In the genomic region with DNA sequence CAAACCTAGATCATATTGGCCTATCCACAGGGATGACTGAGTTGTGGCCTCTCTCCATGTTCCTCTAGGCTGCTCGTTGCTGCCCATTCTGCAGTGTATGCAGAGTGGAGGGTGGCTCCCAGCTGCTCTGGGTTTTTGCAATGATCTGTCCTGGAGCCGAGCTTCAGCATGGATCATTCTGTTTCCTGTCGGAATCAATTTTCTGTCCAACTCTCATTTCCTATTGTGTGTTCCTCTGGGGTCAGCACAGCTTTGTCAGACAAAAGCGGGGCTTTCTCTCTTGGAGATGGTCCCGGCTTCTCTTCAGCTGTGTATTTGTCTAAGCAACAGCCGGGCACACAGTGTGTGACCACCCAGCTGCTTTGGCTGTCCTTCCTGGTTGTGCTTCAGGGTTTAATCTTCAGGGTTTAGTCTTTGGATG, we compare ENCODE assay signal across 12 mouse cellular contexts.
DNase-seq lines count a peak whose midpoint lies in the region; ATAC-seq lines count a peak whose summit lies in the region.
"Had no signal": no experiment of that assay in that cellular context is flagged by ENCODE, and none has a peak within 500 bp of the region (broad histone marks: within the 10 kb centered on the region; RNA-seq: fewer than 3 reads in every experiment).

No protein-coding gene starts in this region.

- no peaks in the 10 kb centered on the region for H3K27me3 ChIP-seq in kidney, embryonic 14.5 days (ENCODE audit: control insufficient read depth, insufficient read depth, low read length)
- H3K27me3 ChIP-seq in midbrain, embryonic 10.5 days (ENCODE audit: low read depth, poor library complexity, severe bottlenecking), result 0 out of 2 replicates have a peak, but pooled peaks cover 4% of the 10 kb centered on the region

- H3K9me3 ChIP-seq in kidney, embryonic 14.5 days (ENCODE audit: control insufficient read depth, low read length), result no peaks in the 10 kb centered on the region
- no peaks in the 10 kb centered on the region for H3K9me3 ChIP-seq in midbrain, embryonic 10.5 days (replicated peaks)
- H3K9me3 ChIP-seq: limb, embryonic 10.5 days had no signal

- H3K9ac ChIP-seq in kidney, embryonic 14.5 days (ENCODE audit: low read depth, low read length), result no peak overlapping the region

- H3K4me2 ChIP-seq in kidney, embryonic 14.5 days (replicated peaks; ENCODE audit: low read depth, low read length), result no peak overlapping the region

- H3K36me3 ChIP-seq in kidney, embryonic 14.5 days (ENCODE audit: control insufficient read depth, insufficient read depth, low read length), result no peaks in the 10 kb centered on the region
- H3K36me3 ChIP-seq in midbrain, embryonic 10.5 days, result no peaks in the 10 kb centered on the region

- H3K4me3 ChIP-seq in kidney, embryonic 14.5 days (ENCODE audit: low read length), result no peak overlapping the region
- H3K4me3 ChIP-seq in midbrain, embryonic 10.5 days, result no peak overlapping the region
- H3K4me3 ChIP-seq: limb, embryonic 10.5 days had no signal

- peak; percentile 61 to 64 for DNase-seq in cerebellum, postnatal 10 days
- DNase-seq in cerebellum, adult 8-10 months, result no peak
- DNase-seq in kidney, postnatal 10 days, result peak; percentile 26
- peak; percentile 46 for DNase-seq in Muller cell, postnatal 12 days (ENCODE audit: inconsistent ontology term)
- no peak for DNase-seq in midbrain, embryonic 10.5 days (ENCODE audit: low spot score)
- DNase-seq in spleen, postnatal 36 days (ENCODE audit: low spot score in 2 of 2), result no peak
- no peak for DNase-seq in spleen, adult 12 weeks (ENCODE audit: low spot score)
- DNase-seq: heart, postnatal 14 days; kidney, postnatal 25 days; right cerebral cortex, postnatal 14 days had no signal

- no peak overlapping the region for H3K27ac ChIP-seq in kidney, embryonic 14.5 days (ENCODE audit: low read depth, low read length)
- H3K27ac ChIP-seq in midbrain, embryonic 10.5 days (replicated peaks), result peak overlapping the region; percentile 55
- H3K27ac ChIP-seq: limb, embryonic 10.5 days had no signal

- ATAC-seq in kidney, embryonic 14.5 days (ENCODE audit: low FRiP score, low TSS enrichment), result no peak

- H3K4me1 ChIP-seq in kidney, embryonic 14.5 days (ENCODE audit: control insufficient read depth, insufficient read depth, low read length), result no peaks in the 10 kb centered on the region
- peaks cover 15% of the 10 kb centered on the region for H3K4me1 ChIP-seq in midbrain, embryonic 10.5 days

- WGBS in kidney, embryonic 14.5 days, result 67% methylated on average over 6 of the region's 6 CpGs
- WGBS in midbrain, embryonic 10.5 days, result 57% methylated on average over 6 of the region's 6 CpGs

Comparison
In these comparisons a context has a peak if more than half of its experiments do, and no peak if none do; other contexts are left out.
1. DNase-seq: peak in cerebellum, postnatal 10 days (2 of 2), kidney, postnatal 10 days (single experiment) and Muller cell, postnatal 12 days (single experiment); none in cerebellum, adult 8-10 months (single experiment), midbrain, embryonic 10.5 days (single experiment), spleen, postnatal 36 days (0 of 2) and spleen, adult 12 weeks (single experiment).